Mouse (Mus musculus) left cerebral cortex, postnatal 10 days (tissue): ENCODE data around the gene Rasgrf1. TPM values are rescaled to one million over a fixed set of nuclear protein-coding genes. Genes with fewer than 3 reads are reported as not detected.
A peak's percentile ranks its signal among the peaks of the same experiment; 100 is the strongest.

Experiments used
- DNase-seq, 2 experiments: peaks; one replicate each; pipeline ENCODE4 v3.0.0; 2021 to 2022; ENCODE audit warnings: low spot score in 2 of 2, mixed read lengths in 1 of 2; ENCODE audit errors: extremely low spot score in 1 of 2
- intact Hi-C: fragments of 180-260 bp; cut with DNase I; formaldehyde crosslinking; loops from one replicate; pipeline ENCODE4 v1.15.1; 2025
- total RNA-seq, 2 experiments: library from RNA; stranded (reverse); gene quantifications; 2 replicates each; pipeline ENCODE4 v1.2.3; 2021

The Rasgrf1 gene
- total RNA-seq, result 100 to 1,000 TPM; 104 to 112 TPM

DNA sequence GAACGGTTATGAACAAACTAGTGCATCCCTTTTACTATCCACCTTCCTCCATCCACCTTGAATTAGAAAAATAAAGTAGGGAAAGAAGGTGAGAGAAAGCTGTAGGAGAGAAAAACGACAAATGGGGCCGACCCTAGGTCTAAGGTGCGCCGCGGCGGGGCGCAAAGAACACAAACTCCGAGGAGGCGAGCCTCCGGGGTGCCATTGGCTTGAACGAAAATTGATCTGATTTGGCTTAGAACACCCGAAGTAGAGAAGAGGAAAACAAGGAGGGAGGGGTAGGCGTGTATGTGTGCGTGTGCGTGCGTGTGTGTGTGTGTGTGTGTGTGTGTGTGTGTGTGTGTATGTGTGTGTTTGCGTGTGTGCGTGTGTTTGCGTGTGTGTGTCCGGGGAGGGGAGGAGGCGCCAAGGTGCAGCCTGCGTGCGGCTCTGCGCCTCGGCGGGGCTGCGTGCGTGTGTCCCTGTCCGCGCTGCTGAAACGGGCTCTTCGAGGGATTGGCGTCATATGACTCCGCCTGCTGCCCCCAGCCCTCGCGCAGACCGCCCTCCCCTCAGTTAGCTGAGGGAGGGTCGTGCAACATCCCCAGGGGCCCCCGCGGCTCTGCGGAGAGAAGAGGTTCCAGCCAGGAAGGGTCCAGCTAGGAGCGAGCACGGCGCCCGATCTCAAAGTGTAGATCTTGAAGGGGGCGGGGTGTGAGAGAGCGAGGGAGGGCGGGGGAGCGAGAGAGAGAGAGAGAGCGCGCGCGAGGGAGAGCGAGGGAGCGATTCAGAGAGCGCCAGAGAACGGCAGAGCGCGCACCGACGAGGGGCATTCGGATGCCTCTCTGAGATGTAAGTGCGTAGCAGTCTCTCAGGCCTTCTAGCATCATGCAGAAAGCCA lies at the start of gene Rasgrf1:
Rasgrf1 (plus strand) TSS at position 778 of the 880 bp plus-strand sequence.
- peak; percentile 40 to 76 for DNase-seq
- intact Hi-C loops, result loop anchor here (2.0 to 5.0 kb wide), 2 partner anchors 63 to 83 kb away; no protein-coding TSS in a partner anchor

DNA sequence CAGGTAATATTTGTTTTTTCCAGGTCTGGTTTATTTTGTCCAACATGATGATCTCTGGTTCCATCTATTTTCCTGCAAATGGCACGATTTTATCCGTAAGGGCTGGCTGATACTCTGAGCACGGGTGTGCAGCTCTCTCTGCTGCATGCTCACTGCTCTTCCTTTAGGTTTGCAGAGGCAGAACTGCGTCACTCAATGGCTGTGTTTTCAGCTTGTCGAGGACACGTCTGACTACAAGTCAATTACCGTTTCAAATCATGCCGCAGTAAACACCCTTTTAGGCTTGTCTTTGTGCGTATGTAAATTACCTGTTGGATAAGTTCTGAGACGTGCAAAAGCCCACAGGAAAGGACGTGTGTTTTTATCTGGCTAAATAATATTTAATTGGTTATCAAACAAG lies 49.6 kb upstream of the Rasgrf1 start:
- intact Hi-C loops, result no loop called here
- DNase-seq, result no peak

DNA sequence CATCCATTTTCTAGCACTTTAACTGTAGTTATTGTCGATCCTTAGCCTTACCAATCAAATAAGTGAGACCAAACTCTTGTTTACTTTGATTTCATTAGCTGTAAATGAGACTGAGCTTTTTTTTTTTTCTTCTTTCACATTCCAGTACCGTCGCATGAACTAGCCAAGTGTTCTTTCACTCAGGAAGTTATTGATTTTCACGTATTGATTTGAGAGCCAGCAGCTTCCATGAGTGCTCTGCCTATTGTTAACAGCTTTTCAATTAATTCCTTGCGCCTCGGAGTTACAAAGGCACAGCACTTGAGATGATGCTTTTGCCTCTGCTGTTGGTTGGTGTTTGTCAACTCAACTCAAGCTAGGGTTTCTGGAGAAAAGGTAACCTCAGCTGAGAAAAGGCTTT lies 49.1 kb upstream of the Rasgrf1 start:
- no peak for DNase-seq
- intact Hi-C loops, result no loop called here

DNA sequence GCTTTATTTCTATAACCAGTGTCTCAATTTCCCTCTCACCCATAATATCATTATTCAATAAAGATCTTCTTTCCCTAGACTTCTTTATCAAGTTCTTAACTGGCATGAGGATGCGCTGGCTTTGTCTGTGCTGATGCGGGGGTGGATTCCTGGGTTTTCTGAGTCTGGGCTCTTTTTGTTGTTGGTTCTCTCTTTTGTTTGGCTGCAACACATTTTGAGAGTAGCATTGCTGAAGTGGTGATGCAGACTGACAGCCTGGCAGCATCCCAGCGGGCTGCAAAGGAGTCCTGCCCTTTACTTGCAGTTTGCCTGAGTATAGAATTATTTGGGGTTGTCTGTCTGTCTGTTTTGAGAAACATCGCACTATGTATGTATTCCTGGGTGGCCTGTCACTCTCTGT lies 42.6 kb upstream of the Rasgrf1 start:
- no peak for DNase-seq
- intact Hi-C loops, result no loop called here

DNA sequence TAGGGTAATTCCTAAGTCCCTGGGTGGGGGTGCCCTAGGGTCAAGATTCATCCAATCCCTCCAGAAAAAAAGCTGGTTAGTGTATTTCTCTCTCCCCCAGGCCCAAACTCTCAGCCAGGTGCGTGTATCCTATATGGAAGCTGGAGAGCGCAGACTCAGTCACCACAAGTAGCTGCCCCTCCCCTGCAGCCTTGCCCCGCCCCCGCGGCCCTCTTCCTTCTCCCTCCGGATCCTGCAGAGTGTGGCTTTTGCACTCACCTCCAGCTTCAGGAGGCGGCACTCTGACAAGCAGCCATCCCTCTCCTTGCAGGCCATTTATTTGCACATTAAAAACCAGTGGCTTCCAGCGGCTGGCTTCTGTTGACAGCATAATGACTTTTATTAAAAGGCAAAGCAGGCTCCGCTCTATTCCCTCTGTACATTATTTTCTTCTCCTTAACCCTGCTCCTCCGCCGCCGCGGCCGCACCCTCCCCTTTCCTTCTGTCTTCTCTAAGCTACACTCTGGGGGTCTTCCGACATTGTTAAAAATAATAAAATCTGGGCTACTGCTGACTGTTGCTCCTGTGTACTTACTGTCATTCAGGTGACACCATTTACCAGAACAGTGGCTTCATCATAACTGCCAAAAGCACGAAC lies 41.5 kb upstream of the Rasgrf1 start:
- no peak for DNase-seq
- intact Hi-C loops, result no loop called here

DNA sequence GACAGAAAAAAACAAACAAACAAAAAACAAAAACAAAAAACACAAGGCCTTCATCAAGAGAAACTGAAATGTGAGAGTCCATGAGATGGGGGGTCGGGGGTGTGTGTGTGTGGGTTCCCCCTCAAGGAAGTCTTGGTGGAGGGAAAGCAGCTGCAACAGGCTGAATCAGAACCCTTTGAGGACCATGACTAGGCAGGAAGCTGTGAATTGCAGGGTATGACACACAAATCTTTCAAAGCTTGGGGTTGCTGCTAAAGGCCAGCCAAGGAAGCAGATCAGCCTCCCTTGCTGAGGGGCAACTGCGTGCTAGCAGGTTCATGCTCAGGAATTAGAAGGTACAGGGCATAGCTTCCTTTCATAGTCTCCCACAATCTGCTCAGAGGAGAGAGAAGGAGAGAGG lies 40.1 kb upstream of the Rasgrf1 start:
- intact Hi-C loops, result no loop called here
- DNase-seq, result no peak

DNA sequence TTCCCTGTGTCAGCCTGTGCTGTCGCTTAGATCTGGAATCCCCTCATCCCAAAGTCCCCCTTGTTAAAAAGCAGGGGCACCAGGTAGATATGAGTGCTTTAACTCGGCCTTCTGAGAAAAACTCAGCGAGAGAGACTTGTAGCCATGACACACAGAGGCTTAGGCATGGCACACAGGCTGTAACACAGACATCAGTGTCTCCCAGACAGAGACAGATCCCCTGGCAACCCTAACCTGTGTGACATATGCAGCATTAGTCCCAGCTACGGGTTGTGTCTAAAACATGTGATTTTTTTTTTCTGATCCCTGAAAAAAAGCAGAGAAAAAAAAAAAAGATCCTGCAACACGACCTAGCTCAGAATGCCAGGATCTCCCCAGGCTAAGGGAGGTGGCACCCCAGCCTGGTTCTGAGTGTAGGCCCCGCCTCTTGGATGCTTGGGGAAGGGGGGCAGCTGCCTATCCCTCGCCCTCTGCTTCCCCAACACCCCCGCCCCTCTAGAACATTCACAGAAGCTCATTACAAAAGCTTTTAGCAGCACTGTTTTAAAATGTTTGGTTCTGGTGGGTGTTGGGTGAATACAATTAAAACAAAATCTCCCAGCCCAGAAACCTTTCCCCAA lies 39.1 kb upstream of the Rasgrf1 start:
- intact Hi-C loops, result no loop called here

DNA sequence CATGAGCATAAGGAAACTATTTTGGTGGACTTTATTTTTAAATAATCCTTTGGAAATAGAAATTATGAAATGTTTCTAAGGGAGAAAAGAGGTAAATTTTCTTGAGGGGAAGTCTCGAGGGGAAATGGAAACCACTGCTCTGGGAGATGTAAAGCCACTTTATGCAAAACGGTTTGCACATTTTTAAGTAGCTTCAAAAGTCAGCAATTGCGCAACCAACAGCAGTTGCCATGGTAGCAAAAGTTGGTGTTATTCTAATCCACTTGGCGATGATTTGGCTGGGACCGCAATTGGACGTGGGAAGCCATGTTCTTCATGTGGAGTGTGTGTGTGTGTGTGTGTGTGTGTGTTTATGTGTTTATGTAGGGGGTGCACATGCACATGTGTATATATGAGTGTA lies 37.6 kb upstream of the Rasgrf1 start:
- DNase-seq, result peak in 1 of 2 experiments; percentile 44
- intact Hi-C loops, result no loop called here

More for the DNA sequence above, 39.1 kb upstream of the Rasgrf1 start:
- DNase-seq, result no peak

DNA sequence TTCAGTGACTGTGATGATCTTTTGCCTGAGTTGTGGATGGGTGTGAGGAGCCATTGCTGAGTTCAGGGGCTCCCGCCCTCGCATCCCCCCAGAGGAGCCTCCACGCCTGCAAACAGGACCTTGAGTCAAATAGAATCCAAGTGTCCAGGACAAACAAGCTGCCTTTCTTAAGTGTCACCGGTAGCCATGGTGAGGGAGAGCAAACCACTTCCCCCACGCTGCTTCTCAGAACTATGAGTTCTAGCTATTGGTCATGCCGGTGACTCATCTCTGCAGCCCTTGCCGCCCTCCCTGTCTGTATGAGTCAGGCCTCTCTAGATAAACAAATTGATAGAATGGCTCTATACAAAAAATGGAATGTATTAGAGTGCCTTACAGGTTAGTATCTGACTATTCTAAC lies 35.3 kb upstream of the Rasgrf1 start:
- no peak for DNase-seq
- intact Hi-C loops, result no loop called here

DNA sequence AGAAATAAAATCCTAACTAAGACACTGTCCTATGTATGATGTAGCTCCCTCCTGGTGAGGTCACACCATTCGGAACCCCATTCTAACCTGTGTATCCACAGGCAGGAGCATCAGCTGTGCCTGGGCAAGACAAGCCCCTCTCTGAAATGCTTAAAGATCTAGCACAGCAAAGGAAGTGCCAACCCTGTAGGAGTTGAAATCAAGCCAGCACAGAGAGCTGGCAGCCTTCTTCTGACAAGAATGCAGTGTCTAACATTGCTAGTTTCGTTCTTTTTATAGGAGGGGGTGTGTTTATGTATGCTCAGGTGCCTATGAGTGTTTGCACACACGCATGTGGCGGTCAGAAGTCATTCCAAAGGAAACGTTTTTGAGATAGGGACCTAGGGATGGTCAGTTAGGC lies 34.2 kb upstream of the Rasgrf1 start:
- intact Hi-C loops, result no loop called here
- no peak for DNase-seq

DNA sequence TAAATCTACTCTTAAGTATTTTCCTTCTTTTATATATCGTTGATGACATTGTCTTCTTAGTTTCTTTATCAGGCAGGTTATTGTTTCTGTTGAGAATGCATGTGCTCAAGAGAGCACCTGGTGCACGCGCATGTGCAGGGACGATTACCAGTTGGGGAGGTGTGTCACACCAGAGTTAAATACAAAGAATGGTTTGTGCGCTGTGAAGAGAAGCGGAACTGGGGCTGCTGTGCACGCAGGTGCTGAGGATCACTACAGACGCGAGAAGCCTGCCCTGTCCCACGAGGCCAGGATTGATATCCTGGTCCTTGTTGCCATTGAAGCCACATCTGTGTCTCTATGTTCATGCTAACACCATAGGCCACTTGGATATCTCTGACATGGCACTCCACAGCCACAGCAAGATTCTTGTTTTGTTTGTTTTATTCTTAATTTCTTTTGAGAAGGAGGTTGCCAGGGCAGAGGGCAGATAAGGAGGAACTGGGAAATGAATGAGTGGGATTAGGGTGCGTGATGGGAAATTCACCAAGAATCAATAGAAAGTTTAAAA lies 31.2 kb upstream of the Rasgrf1 start:
- DNase-seq, result no peak
- intact Hi-C loops, result no loop called here

DNA sequence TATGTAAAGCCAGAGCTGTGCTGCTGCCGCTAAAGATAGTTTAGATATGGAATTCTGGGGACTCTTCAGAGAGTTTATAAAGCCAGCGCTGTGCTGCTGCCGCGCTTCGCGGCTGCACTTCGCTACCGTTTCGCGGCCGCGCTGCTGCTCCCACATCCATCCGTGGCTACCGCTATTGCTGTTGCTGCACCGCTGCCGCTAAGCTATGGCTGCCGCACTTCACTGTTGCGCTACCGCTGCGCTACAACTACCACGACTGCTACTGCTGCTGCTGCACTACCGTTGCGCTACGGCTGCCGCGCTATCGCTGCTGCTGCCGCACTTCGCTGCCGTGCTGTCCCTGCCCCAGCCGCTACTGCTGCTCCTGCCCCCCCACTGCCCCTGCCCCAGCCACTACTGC lies 30.1 kb upstream of the Rasgrf1 start:
- intact Hi-C loops, result no loop called here
- DNase-seq, result no peak

DNA sequence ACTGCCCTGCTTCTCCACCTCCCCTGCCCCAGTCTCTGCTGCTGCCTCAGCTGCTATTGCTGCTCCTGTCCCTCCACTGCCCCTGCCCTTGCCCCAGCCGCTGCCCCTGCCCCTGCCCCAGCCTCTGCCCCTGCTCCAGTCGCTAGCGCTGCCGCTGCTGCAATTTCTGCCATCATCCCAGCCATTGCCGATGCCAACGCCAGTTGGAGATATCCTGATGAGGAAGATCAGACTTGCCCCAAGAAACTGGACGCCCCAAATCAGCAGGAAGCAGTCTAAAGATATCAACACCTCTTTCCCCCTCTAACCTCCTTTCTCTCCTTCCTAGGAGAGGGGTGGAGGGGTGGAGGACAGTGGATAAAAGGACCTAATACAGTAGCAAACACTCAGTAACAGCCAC lies 28.2 kb upstream of the Rasgrf1 start:
- no peak for DNase-seq
- intact Hi-C loops, result no loop called here

DNA sequence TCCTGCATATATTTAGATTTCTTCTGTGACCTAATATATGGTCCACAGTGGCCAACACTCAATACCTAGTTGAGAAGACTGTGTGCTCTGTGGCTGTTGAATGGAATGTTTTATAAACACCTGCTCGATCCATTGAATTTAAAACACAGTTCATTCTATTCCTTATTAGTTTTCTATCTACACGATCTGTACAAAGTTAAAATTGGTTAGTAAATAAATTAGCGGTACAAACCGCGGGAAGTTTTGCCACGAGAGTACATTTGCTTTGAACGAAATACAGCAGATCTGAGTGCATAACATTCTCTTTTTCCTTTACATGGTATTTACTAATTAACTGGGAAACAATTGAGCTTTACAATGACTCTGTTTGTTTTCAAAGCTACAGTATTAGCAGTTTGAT lies 27.1 kb upstream of the Rasgrf1 start:
- DNase-seq, result no peak
- intact Hi-C loops, result no loop called here

DNA sequence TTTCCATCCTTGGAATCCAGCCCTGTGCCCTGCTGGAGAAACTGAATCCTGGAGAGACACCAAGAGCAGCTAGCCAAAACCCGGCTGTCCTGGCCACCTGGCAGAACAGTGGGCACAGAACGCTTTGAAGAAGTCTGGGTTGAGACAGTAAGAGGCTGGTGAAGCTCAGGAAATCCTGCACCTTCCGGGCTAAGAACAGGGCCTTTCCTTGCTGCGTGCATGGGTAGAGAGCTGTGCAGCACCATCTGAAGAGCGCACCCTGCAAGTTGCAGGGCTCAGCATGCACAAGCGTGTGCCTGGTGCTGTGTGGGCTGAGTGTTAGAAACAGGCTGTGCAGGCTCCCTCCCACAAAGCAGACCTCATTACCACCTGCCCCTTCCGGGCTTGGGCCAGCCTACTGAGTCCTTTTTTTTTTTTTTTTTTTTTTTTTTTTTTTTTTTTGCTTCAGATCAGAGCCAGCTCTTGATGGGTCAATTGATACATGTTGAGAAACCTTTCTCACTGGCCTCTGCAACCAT lies 23.9 kb upstream of the Rasgrf1 start:
- DNase-seq, result no peak
- intact Hi-C loops, result no loop called here

DNA sequence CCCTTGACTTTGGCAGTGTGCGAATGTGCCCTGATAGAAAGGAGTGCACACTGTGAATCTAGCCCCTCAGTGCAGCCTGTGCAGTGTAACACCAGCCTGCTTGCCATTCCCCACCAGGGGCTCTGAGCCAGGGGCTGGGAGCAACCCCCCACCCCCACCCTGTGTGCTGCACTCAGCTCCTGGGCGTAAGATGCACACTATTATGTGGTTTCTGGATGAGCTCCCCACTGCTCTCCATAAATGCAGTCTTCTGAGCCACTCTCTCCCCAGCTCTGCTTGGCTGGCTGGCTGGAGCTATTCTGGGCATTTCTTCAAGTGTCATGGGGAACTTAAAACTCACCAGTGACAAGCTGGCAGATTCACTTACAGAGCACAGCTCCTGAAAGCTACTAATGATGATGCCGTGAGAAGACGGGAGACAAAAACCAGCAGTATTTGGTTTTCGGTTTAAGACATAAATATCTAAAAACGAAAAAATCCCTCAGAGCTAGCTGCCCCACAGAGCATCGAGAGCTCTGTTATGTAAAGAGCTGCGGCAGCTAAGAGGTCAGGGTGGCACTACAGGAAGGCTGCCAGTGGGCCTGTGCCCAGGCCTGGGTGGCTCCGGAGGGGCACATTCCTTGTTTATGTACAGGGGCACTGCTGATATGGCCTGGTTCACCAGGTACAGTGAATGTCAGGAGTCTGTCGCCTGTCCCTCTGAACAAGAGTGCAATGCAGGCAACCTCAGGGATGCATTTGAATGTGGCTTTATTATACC lies 18.0 kb upstream of the Rasgrf1 start:
- no peak for DNase-seq
- intact Hi-C loops, result no loop called here

DNA sequence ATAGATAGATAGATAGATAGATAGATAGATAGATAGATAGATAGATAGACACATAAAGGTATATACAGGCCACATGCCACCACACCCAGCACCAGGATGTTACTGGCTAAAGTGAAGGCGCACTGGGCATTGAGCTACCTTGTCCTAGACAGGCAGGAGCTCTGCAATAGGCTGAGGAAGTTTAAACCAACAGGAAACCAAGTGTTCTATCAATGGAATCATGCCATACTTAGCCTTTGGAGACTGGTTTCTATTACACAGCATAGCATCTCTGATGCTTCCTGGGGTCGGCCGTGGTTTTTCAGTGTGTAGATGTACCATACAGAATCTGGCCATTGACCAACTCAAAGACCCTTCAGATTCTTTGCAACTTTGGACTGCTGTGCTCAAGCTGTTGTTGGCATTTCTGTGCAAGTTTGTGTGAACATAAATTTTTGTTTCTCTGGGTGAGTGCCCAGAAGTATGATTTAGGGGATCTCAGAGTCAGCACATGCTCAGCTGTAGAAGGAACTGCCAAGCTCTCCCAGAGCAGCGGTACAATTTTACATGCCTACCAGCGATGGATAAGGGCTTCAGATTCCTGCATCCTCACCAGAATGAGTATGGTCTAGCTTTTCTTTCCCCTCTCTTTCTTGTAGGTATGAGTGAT lies 17.0 kb upstream of the Rasgrf1 start:
- DNase-seq, result no peak
- intact Hi-C loops, result no loop called here

DNA sequence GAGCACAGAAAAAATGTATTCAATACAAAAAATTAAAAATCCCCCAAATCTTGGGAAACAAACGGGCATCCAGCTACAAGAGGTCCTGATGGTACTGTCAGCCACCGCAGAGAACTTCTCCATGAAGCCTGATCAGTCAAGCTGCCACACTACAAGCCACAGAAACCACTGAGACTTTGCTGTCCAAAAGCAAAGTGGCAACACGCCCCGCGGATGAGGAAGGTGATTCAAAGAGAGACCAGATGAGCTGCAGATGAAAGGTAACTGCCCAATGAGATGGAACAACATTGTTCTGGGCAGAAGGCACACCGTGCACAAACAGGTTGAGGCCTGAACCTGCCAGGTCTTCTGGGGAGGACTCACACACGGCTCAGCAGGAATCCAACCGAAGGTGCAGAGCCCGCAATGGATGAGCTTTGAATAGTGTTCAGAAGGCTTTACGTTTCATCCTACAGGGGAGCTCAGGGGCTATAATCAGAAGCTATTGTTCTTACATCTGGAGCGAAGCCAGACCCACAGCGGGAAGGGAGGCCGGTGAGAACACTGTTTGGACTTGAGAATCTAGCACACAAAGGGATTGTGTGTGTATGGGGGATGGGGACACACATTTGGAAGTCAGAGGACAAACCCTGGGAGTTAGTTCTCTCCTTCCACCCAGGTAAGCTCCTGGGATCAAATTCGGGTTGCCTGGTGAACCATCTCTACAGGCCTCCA lies 9.4 kb upstream of the Rasgrf1 start:
- intact Hi-C loops, result no loop called here
- DNase-seq, result peak in 1 of 2 experiments; percentile 65
